Mouse (Mus musculus): ENCODE results near the gene Ddc. TPM values are rescaled to one million over a fixed set of nuclear protein-coding genes. Genes with fewer than 3 reads are reported as not detected.

The Ddc gene
- total RNA-seq, 2 experiments from 2014 or later: 1.3 to 1.9 TPM

GRCm38 (mm10) chr11:11905518-11905917 lies 7.6 kb upstream of the Ddc start:
- DNase-seq: no peak

- no peak for DNase-seq
These were observed 7.1 kb upstream of the Ddc start for GRCm38 (mm10) chr11:11904995-11905394.

- DNase-seq: peak; percentile 34 to 38
These were observed 3.6 kb upstream of the Ddc start for GRCm38 (mm10) chr11:11901509-11901908.

DNA sequence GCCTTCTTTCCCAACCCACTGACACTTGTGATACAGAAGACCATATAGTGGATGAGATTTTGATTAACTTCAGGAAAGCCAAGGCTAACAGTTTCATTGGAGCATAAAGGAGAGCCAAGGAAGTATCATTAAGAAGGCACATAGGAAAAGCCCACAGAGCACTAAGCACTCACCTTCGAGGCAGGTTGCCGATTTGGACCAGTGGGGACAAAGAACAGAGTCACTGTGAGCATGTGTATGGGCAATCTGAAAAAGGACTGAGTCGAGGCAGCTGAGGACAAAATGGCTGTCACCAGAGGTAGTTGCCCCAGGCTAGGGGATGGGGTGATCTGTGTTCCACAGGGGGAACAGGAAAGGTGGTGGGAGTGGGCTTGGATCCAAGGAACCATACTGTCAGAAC lies 552 bp upstream of the Ddc start:
- DNase-seq: no peak

DNA sequence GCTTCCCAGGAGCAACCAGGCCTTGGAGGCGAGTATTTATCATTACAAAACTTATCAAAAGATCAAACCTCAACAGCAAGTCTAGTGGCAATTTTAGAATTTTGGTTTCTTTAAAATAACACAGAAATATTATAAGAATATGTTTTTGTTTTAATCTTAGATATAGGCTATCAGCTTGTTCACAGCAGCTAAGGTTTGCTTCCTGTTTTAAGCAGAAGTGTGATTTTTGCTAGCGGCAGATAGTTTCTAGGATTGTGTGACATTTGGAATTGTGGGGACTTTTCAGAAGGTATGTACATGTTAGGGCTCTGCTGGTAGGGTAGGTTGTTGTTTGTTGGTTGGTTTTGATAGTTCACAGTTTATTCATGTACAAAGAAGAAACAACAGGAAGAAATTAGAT lies 2.5 kb downstream of the Ddc start:
- DNase-seq: no peak

- DNase-seq: no peak
These were observed 4.2 kb downstream of the Ddc start for GRCm38 (mm10) chr11:11893769-11894168.

GRCm38 (mm10) chr11:11892993-11893602 lies 4.8 kb downstream of the Ddc start:
- DNase-seq: no peak

- DNase-seq: no peak
These were observed 6.1 kb downstream of the Ddc start for GRCm38 (mm10) chr11:11891832-11892231.

DNA sequence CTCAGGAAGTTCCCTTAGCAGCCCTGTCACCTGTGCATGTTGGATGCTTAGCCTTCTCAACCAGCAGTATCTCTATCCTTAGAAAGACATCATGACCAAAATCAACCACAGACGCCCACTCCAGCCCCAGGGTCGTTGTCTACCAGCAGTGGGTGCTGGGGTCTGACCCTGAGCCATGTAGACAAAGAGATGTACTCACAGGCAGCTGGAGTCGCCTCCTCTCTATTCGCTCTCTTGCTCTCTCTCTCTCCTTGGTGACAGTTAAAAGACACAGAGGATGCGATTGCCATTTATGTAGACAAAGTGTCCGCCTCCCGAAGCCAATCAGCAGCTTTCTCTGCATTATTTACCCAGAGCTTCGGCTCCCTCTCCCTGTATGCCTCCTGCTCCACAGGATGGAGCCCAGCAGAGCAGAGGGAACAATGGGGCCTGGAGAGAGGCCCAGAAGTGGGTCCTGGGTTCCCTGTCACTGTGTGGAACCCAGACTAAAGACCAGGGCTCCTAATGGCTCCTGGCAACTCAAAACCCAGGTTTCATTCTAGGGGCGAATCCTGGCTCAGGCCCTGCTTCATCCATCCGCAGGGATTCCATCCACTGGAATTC lies 7.7 kb downstream of the Ddc start:
- DNase-seq: no peak

DNA sequence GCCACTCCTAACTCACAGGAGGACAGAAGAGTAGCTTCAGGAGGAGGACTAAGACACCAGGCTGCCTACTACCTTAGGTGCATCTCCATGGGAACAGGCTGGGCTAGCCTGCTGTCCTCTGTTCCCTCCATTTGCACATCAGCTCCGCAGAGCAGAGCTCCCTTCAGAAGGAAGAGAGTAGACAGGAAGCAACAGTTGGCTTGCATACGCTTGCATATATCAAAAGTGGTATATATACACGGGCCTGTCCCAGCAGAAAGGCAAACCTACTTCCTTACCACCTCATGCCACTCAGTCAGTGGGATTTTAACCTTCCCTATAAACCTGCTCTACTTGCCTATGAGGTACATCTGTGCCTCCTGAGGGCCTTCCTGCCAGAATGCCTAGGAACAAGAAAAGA lies 9.2 kb downstream of the Ddc start:
- DNase-seq: no peak

GRCm38 (mm10) chr11:11888051-11888450 lies 9.9 kb downstream of the Ddc start:
- no peak for DNase-seq

- DNase-seq: no peak
These were observed 11.4 kb downstream of the Ddc start for GRCm38 (mm10) chr11:11886403-11886998.

- DNase-seq: no peak
These were observed 12.0 kb downstream of the Ddc start for GRCm38 (mm10) chr11:11885921-11886320.

DNA sequence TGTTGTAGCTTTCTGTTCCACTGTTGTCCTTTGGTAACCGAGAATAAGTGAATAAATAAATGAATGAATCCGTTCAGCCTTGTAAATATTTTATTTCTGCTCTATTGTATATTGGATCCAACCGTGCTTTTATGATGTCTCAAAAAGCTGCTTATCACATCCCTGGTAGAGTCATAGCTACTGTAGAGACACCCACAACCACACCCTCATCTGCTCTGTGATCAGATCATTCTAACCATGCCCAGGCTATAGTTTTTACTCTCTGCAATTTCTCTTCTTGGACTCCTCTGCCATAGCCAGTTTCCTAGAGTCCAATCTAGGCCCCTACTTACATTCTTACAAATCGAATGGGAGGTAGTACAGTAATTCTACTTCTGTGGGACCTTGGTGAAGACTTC lies 12.7 kb downstream of the Ddc start:
- no peak for DNase-seq

DNA sequence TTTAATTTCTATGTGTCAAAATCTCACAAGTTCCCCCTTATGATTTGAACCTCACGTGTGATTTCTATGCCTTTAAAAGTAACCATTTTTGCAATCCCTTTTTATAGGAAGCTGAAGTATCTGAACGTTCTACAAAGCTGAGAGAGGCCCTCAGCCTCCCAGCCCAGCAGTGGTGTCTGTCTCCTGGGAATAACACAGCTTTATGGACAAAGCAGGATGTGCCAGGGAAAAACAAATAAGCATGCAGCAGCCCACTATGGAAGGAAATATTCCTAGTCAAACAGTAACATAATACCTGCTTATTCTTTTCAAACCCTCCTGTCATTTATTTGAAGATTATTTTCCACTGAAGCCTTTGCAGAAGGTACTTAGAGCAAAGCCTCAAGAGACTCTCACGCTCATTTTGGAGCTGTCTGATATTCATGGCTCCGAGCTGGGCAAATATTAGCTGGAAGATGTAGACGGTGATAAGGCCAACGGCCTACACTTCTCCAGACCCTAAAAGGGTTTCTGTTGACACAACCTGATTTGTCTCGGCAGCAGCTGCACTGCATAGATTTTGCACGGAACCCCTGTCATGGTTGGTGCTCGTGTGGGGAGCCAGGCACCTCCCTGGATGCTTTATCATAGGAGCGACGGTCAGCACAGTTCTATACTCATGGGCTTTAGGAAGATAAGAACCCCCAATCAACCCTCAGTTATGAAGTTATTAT lies 13.3 kb downstream of the Ddc start:
- DNase-seq: no peak

DNA sequence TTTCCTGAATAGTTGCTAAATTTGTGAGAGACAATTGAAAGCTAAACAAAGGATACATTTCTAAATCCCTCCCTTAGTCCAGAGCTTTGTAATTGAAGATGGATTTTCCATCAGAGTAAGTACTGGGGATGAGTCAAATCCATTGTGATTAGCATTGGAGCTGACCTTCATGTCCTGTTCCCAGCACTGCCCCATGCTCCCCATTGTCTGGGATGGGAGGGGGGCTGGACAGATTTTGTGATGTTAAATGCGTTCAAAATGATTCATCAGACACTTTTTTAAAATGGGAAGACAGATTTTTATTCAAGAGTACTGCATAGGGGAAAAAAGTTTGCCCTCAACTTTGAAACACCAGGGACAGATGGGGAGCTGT lies 16.2 kb downstream of the Ddc start:
- no peak for DNase-seq

- DNase-seq: no peak
These were observed 16.7 kb downstream of the Ddc start for GRCm38 (mm10) chr11:11881026-11881782.

DNA sequence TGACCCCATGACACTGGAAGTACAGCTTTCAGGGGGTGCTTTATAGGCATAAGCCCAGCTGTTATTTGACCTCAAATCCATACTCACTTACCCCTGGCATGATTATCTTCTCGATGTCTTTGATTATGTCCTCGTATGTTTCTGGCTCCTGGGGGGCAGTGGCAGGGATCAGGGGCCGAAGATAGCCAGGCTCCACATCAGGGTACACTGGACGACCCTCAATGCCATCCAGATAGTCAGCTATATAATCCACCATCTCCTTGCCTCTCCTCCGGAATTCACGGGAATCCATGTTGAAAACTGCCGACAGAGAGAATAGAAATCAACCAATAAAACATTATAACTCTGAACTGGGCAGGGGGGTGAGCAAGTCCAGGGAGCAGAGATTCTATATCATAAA lies 17.6 kb downstream of the Ddc start:
- DNase-seq: no peak

GRCm38 (mm10) chr11:11879699-11880002 lies 18.3 kb downstream of the Ddc start:
- peak in 1 of 2 experiments; percentile 33 for DNase-seq

GRCm38 (mm10) chr11:11878981-11879698 lies 18.8 kb downstream of the Ddc start:
- DNase-seq: peak; percentile 42 to 49

- peak; percentile 65 to 72 for DNase-seq
These were observed 19.5 kb downstream of the Ddc start for GRCm38 (mm10) chr11:11878278-11878980.

- DNase-seq: no peak
These were observed 20.1 kb downstream of the Ddc start for GRCm38 (mm10) chr11:11877891-11878277.
